Mouse (Mus musculus): Measurements from ENCODE around the gene Cntnap5a.

DNA sequence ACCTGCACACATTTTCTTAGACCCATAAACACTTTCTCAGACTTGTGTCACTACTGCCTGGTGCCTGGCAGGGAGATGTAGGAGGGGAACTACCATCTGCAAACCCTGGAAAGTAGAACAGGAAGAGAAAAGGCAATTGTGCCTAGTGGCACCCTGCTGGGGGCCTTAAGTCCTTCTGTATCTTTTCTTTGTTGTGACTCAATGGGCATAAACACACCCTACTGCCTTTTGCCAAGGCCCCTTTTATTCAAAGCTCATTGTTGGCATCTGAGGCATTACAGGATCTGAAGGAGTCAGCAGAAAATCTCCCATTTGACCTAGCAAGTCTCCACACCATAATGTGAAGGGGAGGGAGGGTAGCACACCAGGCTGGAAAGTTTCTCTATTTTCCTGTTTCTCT is 682.2 kb downstream of the Cntnap5a start:
- no peak for TF ChIP-seq CTCF (IDR thresholded peaks at IDR 0.05)
- TF ChIP-seq POLR2A (IDR thresholded peaks at IDR 0.05; ENCODE audit: insufficient read depth, low read depth, low read length) = no peak
- no peak for TF ChIP-seq EP300 (IDR thresholded peaks at IDR 0.05; ENCODE audit: insufficient read depth, low read depth, low read length)
